Mouse (Mus musculus) lung, postnatal 0 days (tissue): ENCODE data around the gene 4933402N03Rik.
A peak's percentile ranks its signal among the peaks of the same experiment; 100 is the strongest.

ENCODE experiments used
- CTCF ChIP-seq: IDR thresholded peaks from 2 replicates; pipeline ENCODE4 v1.5.1; 2016; ENCODE audit warnings: antibody characterized with exemption, mild to moderate bottlenecking
- EP300 ChIP-seq: IDR thresholded peaks from 2 replicates; pipeline ENCODE4 v1.6.1; 2016; ENCODE audit warnings: antibody characterized with exemption, mild to moderate bottlenecking, control low read depth

- TF ChIP-seq CTCF: no peak
- peak; percentile 75 for TF ChIP-seq EP300
These were observed 4.1 kb upstream of the 4933402N03Rik start for GRCm38 (mm10) chr7:131150179-131150578.
